Mouse (Mus musculus) c-Kit-positive CD71-positive TER-119-positive erythroid progenitor cells, embryonic 14.5 days (primary cell): ENCODE results near the gene Adam10.

Source experiments
- DNase-seq: peaks from one replicate; pipeline ENCODE4 v3.0.0-alpha.2; 2013; ENCODE audit warnings: low spot score

The Adam10 gene

GRCm38 (mm10) chr9:70788705-70789104, 109.9 kb downstream of the Adam10 start:
- DNase-seq: no peak

DNA sequence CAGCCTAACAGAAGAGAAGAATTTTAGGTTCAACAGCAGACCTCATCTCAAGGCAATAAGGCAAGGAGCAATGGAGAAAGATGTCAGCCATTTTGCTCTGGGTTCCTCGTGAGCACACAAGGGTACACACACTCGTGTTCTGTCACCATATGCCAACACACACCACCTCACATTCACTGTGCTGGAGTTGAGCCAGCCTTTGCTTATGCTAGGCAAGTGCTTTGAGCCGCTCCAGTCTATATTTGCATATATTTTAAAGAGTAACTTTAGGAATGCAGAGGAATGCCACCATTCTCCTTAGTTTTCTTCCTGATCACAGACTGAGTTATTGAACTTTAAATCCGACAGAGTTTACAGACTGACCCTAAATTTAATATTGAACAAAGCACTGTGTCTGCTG, 111.8 kb downstream of the Adam10 start:
- no peak for DNase-seq

DNA sequence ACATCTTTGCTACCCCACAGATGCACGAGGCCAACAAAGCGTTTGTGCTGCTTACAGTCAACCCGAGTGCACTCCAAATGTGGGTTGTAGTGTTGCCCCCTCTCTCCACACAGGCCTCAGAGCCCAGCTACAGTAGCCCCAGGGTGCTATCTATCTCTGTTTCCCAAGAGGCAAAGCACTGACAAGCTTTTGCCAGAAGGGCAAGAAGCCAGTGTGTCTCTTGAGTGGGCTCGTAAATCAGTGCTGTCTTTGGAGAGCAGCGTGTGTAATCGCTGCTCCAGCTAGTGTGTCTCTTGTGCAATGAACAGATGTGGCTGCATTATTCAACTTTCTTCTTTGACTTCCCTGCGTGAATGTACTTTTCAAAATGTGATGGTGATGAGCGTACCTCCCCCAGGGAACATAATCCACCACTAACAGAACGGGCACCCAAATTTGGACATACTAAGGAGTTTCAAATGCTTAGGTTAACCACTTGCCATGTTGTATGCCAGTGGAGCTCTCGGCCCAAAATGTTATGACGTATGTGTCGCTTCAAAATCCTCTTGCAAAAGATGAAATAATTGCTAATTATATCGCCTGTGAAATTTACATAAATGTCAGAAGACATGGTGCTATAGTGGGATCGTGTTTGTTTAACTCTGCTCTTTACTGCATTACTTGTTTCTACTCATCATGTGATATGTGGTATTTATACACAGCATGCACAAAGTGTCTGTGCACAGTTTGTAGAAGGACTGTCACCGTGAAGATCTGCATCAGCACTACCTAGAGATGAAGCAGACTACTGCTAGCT, 116.0 kb downstream of the Adam10 start:
- no peak for DNase-seq

- DNase-seq: peak; percentile 22
Measured at GRCm38 (mm10) chr9:70795439-70795757, 116.6 kb downstream of the Adam10 start.

GRCm38 (mm10) chr9:70800588-70801315, 122.0 kb downstream of the Adam10 start:
- no peak for DNase-seq

- DNase-seq: no peak
Measured at GRCm38 (mm10) chr9:70801761-70802160, 123.0 kb downstream of the Adam10 start.

DNA sequence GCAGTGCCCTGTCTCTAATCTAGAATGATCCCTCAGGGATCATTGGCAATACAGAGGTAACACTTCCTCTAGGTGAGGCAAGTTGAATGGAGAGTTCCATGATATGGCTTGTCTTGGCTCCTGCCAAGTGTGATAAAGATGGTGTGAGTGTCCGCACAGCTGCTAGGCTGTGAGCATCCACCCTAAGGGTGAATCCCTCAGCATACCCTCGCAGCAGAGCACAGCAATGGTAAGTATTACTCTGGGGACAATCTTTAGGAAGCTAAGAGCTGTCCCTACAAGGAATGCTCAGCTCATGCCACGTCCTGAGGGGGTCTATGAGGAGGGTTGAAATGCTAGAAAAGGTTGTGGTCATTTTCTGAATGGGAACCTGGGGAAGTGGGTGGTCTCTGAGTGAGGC, 124.0 kb downstream of the Adam10 start:
- no peak for DNase-seq

DNA sequence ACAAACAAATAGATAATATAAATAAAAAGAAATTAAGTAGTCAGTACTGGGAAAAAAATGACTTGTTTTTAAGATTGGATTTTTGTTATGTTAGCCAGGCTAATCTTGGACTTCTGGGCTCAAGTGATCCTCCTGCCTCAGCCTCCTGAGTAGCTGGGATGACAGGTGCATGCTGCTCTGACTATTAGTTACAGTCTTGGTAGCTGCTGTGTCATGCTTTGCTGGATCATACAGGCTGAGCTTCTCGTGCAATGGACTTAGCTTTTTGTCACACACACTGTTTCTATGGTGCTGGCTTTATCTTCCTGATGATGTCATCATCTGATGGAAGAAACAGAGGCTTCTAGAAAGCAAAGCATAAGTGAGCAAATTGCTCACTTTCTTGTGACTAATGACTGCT, 127.3 kb downstream of the Adam10 start:
- no peak for DNase-seq

- DNase-seq: no peak
Measured at GRCm38 (mm10) chr9:70807714-70808113, 128.9 kb downstream of the Adam10 start.

- DNase-seq: no peak
Measured at GRCm38 (mm10) chr9:70812551-70812950, 133.8 kb downstream of the Adam10 start.

- no peak for DNase-seq
Measured at GRCm38 (mm10) chr9:70816701-70817305, 138.0 kb downstream of the Adam10 start.

GRCm38 (mm10) chr9:70817396-70817795, 138.6 kb downstream of the Adam10 start:
- DNase-seq: no peak

DNA sequence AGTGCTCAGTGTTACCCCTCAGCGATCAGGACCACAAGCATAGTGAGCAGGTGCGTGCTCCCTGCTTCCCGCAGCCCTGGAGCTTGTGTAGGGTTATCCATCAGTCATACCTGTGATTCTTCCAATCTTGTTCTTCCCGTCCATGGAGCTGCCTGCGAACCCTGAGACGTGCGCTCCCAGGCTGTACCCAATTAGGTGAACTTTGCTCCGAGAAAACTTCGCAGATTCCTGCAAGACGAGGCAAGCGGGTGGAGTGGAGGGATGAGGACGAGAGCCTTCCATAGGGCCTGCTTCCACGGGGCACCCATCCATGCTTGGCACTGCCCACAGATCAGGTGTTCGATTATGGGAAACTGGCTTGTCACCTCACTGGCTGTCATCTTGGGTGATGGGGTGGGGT, 139.9 kb downstream of the Adam10 start:
- no peak for DNase-seq

- DNase-seq: no peak
Measured at GRCm38 (mm10) chr9:70824103-70824502, 145.3 kb downstream of the Adam10 start.

DNA sequence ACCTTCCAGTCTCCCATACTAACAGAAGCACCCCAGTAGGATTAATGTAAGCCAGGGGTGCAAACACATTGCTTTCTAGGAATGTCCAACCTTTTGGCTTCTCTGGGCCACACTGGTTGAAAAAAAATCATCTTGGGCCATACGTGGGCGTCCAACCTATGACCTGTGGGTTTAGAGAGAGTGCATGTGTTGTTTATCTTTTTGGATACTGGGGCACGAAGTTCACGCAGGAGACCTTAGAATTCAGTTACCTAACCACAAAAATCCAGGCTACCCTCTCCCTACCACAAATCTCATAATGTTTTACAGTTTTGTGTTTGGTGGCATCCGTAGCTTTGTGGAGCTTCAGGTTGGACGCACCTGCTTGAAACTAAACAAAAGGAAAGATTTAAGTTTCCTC, 149.1 kb downstream of the Adam10 start:
- no peak for DNase-seq
